Mouse (Mus musculus) kidney, embryonic 14.5 days (tissue): ENCODE measurements around the gene Wnt6. TPM values are rescaled to one million over a fixed set of nuclear protein-coding genes. Genes with fewer than 3 reads are reported as not detected.
"Not testable (repeated sequence)": the region's sequence is repeated elsewhere in the genome, so short reads cannot be mapped to it uniquely, and the experiment has no call there.

Source experiments
- ATAC-seq: fragments of 200-750 bp; cut with Nextera tagmentation; 2 replicates; pipeline ENCODE4 v1.8.0; 2017; ENCODE audit warnings: moderate number of reproducible peaks, mild to moderate bottlenecking, moderate TSS enrichment, moderate library complexity; ENCODE audit not compliant: low FRiP score, low TSS enrichment
- H3K27ac ChIP-seq: fragments of 300-500 bp; sonication (generic); 2 replicates; pipeline ENCODE4 v1.5.1; 2014; ENCODE audit warnings: low read depth, mild to moderate bottlenecking, low read length, moderate library complexity, mixed read lengths
- H3K27me3 ChIP-seq: fragments of 300-500 bp; sonication (generic); 2 replicates; pipeline ENCODE4 v1.6.1; 2014; ENCODE audit warnings: mild to moderate bottlenecking, low read length; ENCODE audit not compliant: control insufficient read depth, insufficient read depth
- H3K36me3 ChIP-seq: fragments of 300-500 bp; sonication (generic); 2 replicates; pipeline ENCODE4 v1.6.1; 2014; ENCODE audit warnings: low read length, mixed read lengths; ENCODE audit not compliant: control insufficient read depth, insufficient read depth
- H3K4me1 ChIP-seq: fragments of 300-500 bp; sonication (generic); 2 replicates; pipeline ENCODE4 v1.6.1; 2014; ENCODE audit warnings: low read length, mixed read lengths; ENCODE audit not compliant: control insufficient read depth, insufficient read depth
- H3K4me2 ChIP-seq: fragments of 300-500 bp; sonication (generic); replicated peaks from 2 replicates; pipeline ENCODE4 v1.6.1; 2014; ENCODE audit warnings: low read depth, mild to moderate bottlenecking, low read length
- H3K4me3 ChIP-seq: fragments of 300-500 bp; sonication (generic); 2 replicates; pipeline ENCODE4 v1.5.1; 2014; ENCODE audit warnings: mild to moderate bottlenecking, low read length
- H3K9ac ChIP-seq: fragments of 300-500 bp; sonication (generic); 2 replicates; pipeline ENCODE4 v1.6.1; 2014; ENCODE audit warnings: low read depth, mild to moderate bottlenecking, low read length, moderate library complexity
- H3K9me3 ChIP-seq: fragments of 300-500 bp; sonication (generic); 2 replicates; pipeline ENCODE4 v1.6.1; 2016; ENCODE audit warnings: low read length; ENCODE audit not compliant: control insufficient read depth
- WGBS: fragments of 180-500 bp; shearing (Covaris S2); extraction: QIAGEN DNeasy Blood & Tissue Kit; methylation state at CpG from one replicate; pipeline ENCODE4 v1.1.7; 2014; 5-methylcytosine and 5-hydroxymethylcytosine counted together
- polyA plus RNA-seq: library from polyadenylated mRNA; unstranded; fragments of >200 nt; fragmentation: Nextera tagmentation; extraction: Ambion mirVana; gene quantifications from 2 replicates; pipeline ENCODE4 v1.2.1, GENCODE M21; 2014

Gene Wnt6
- polyA plus RNA-seq, 1 experiment from 2014 or later, result 3.4 TPM

DNA sequence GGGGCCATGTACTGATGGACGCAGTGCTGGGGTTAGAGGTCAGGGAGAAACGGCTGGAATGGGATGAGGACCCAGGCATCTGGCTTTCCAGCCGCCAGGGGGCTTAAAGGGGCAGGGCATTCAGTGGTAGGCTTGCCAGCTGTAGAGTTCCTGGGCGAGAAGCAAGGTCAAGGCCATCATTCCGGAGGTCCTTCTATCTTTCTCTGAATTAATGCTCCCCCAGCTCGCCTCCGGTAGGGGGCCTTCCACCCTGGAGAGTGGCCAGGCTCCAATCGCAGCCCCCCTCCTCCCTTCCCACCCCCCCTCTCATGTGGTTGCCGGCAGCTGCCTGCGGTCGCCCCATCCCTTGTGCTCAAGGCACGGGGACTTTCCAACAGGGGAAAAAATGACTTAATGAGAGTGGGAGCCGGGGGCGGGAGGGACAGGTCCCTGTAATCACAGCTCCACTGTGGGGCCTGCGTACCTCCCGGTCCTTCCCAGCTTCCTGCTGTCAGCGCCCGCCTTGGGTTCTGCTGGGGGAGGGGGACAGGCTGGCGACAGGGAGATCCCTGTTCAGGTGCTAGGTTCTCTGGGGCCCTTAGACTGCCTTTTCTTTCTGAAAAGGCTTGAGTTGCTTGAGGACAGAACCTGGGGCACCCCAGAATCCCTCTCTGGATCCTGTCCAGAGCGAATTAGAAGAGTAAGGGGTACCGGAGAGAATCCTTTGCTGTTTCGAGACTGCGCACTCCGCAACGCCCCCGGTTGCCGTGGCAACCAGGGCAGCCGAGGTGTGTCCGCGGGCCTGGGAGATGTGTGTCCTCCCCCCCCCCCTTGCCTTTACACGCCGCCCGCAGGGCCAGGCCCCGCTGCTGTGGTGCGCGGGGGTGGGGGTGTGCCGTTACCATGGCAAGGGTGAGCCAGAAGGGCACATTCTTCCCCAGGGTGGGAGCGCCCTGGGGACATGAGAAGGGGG, 34.9 kb downstream of the Wnt6 start:
- Histone ChIP-seq H3K9me3 (no peaks in the 10 kb centered on the region), H3K4me2 (peak overlapping the region; percentile 27), H3K4me1 (peaks cover 23% of the 10 kb centered on the region), H3K4me3 (peak overlapping the region; percentile 25), H3K36me3 (no peaks in the 10 kb centered on the region), H3K9ac (peak overlapping the region; percentile 38; the same call in 1 of the 2 replicates), H3K27ac (no peak overlapping the region), H3K27me3 (peaks cover 73% of the 10 kb centered on the region)
- WGBS, result 1% methylated on average over 37 of the region's 38 CpGs
- ATAC-seq, result peak; percentile 8; the same call in 1 of the 2 replicates

DNA sequence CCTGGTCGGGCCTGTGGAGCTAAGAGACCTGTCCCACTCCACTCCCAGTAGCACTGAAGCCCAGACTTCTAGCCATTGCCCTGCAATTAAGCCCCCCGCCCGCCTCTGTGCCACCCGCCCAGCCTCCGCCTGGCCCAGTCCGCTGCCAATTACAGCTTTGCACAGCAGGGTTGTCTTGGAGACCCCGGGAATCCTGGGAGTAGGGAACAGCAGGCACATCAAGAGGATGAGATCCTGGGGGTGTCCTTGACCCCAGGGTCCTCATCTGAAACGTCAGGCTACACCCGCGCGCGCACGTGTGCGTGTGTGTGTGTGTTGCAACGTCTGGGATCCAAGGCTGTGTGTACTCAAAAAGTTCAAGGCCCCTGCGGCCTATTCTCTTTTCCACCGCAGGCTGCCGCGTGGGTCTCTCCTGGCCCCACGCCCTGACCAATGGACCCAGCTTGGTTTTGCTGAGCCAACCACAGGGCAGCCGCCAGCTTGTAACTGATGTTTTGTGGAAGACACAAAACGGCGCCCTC, 35.9 kb downstream of the Wnt6 start:
- no peaks in the 10 kb centered on the region for H3K36me3 ChIP-seq
- H3K9me3 ChIP-seq, result no peaks in the 10 kb centered on the region
- H3K4me1 ChIP-seq, result peaks cover 23% of the 10 kb centered on the region
- 5% methylated on average over 22 of the region's 23 CpGs for WGBS
- H3K4me2 ChIP-seq, result peak overlapping the region; percentile 27
- H3K27ac ChIP-seq, result no peak overlapping the region
- 0 out of 2 replicates have a peak, but pooled peaks have one; percentile 7 for ATAC-seq
- no peak overlapping the region; the same call in 1 of the 2 replicates for H3K9ac ChIP-seq
- peaks cover 67% of the 10 kb centered on the region for H3K27me3 ChIP-seq
- peak overlapping the region; percentile 25 for H3K4me3 ChIP-seq

DNA sequence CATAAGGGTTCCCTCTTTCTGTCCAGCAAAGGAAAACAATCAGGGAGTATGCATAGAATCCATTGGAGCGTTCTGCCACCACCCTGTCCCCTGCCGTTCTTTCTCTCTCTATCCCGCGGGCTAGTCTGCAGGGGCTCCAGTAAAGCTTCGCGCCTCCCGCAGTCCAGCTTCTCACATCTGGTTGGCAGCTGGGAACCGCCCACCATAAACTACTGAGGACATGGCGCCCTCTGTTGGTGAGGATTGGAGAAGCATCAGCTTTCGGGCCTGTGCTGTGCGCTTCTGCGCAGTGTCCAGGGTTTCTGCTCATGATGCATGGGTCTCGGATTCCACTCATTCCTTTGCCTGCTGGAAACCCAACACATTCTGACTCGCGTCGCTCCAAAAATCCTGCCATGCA, 36.4 kb downstream of the Wnt6 start:
- no peak overlapping the region for H3K27ac ChIP-seq
- H3K9me3 ChIP-seq, result no peaks in the 10 kb centered on the region
- H3K4me2 ChIP-seq, result peak overlapping the region; percentile 37
- ATAC-seq, result peak; percentile 85
- peaks cover 62% of the 10 kb centered on the region for H3K27me3 ChIP-seq
- no peak overlapping the region for H3K9ac ChIP-seq
- peaks cover 19% of the 10 kb centered on the region for H3K4me1 ChIP-seq
- H3K4me3 ChIP-seq, result peak overlapping the region; percentile 11
- WGBS, result under 1% methylated on average over 16 of the region's 16 CpGs
- H3K36me3 ChIP-seq, result no peaks in the 10 kb centered on the region

DNA sequence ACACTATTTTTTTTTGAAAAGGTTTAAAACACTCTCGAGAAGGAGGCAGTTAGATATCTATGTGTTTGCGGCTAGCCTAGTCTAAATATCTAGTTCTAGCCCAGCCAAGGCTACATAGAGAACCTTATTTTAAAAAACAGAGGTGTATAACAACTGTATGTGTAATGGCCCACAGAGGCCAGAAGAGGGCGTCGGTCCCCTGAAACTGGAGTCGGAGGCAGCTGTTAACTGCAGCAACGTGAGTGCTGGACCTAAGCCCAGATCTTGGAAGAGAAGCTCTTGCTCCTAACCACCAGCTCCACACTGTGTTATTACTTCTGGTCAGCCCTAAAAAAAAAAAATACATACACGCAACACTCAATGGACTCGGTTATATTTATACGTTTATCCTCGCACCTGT, 37.3 kb downstream of the Wnt6 start:
- ATAC-seq, result no peak
- no peak overlapping the region for H3K4me3 ChIP-seq
- H3K9me3 ChIP-seq, result no peaks in the 10 kb centered on the region
- H3K27ac ChIP-seq, result no peak overlapping the region
- H3K36me3 ChIP-seq, result no peaks in the 10 kb centered on the region
- peaks cover 17% of the 10 kb centered on the region for H3K4me1 ChIP-seq
- H3K9ac ChIP-seq, result no peak overlapping the region
- H3K4me2 ChIP-seq, result no peak overlapping the region
- 59% methylated on average over 10 of the region's 10 CpGs for WGBS
- H3K27me3 ChIP-seq, result peaks cover 53% of the 10 kb centered on the region

DNA sequence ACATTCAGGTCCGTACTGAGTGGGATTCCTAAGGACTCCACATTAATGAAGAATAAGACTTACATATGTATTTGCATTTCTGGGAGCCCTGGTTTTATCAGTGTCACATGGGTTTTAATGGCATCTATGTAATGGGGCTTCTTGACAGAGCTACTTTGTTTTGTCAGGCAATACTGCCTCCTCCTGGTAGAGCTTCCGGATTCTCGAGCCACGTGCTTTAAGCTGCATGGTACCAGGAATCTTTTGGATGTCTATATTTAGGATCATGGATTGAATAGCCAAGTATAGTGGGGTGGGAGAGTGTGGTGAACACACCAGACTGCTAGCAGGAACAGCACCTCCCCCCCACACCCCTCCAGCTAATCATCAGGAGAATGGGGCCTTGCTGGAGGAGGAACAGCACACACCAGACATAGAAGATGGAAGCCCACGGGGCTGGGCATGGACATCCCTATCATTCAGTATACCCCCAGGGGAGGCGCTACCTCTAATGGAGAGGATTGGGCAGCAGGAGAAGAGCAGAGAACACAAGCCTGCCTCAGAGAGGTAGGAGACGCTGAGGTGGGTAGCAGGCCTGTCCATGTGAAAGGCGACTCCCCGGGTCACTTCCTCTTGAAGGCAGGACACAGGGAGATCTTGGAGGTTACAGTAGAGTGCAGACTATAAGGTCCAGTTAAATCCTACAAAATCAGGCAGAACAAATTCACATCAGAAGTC, 43.4 kb downstream of the Wnt6 start:
- H3K4me2 ChIP-seq, result no peak overlapping the region
- 0 out of 2 replicates have a peak, but pooled peaks cover 4% of the 10 kb centered on the region for H3K4me1 ChIP-seq
- H3K4me3 ChIP-seq, result no peak overlapping the region
- H3K9me3 ChIP-seq, result no peaks in the 10 kb centered on the region
- no peak overlapping the region for H3K27ac ChIP-seq
- no peak for ATAC-seq
- no peak overlapping the region for H3K9ac ChIP-seq
- H3K36me3 ChIP-seq, result no peaks in the 10 kb centered on the region
- H3K27me3 ChIP-seq, result peaks cover 4% of the 10 kb centered on the region
- 71% methylated on average over 9 of the region's 9 CpGs for WGBS

DNA sequence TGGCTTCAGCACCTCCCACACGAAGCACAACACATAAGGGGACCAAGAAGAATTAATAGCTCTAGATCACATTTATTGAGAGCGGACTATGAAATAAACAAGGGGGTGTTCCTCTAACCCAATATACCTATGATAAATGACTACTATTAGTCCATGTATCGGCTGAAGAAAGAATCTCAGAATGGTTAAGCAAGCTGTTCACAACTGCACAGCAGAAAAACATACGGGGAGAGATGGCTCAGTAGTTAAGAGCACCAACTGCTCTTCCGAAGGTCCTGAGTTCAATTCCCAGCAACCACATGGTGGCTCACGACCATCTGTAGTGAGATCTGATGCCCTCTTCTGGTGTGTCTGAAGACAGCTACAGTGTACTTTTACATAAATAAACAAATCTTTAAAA, 44.3 kb downstream of the Wnt6 start:
- 77% methylated on average over 6 of the region's 6 CpGs for WGBS
- H3K4me1 ChIP-seq, H3K9ac ChIP-seq, H3K9me3 ChIP-seq, H3K36me3 ChIP-seq, H3K4me3 ChIP-seq, H3K4me2 ChIP-seq, H3K27me3 ChIP-seq, ATAC-seq, H3K27ac ChIP-seq: not testable (repeated sequence)

DNA sequence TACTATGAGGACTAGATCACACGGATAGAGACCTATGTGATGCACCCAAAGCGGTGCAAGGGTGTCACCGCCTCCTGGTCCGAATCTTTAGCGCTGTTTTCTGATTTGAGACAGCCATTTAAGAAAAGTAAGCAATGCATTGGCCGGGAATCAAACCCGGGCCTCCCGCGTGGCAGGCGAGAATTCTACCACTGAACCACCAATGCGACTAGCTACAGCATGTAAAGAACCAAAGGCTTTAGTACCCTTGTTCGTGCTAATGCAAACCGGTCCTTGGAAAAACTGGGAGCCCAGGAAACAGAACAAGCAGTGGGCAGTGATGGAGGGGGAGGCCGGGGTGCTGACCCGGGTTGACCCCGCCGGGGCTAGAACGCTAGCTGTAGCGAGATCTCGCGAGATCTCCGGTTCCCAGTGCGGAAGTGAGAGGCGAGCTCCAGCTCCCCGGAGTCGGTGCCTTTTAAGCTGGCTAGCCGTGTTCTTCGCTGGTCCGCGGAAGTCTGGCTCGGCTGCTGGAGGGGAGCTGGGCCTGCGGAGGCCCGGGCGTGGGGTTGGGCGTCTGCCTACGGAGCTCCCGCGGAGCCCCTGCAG, 45.0 kb downstream of the Wnt6 start:
- peak overlapping the region; percentile 70 for H3K4me3 ChIP-seq
- ATAC-seq, result peak; percentile 88
- WGBS, result 6% methylated on average over 38 of the region's 38 CpGs

DNA sequence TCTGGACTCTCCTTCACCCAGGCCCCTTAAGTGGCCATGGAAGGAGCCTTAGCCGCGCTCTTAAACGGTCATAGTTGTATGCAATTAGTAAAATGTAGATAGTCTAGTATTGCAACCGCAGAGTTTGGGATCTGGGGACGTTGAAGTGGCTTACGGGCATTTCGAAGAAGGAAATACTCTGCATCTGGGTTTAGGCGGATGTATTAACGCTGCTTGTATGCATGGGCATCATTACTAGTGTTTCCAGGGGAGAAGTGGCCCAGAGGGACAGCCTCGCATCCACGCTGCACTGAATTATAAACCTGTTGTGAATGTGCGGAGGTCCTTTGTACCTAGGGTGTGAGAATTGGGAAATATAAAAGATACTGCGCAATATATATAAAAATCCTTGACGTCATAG, 45.5 kb downstream of the Wnt6 start:
- 0 out of 2 replicates have a peak, but pooled peaks have one; percentile 44 for ATAC-seq
- Histone ChIP-seq H3K9ac (peak overlapping the region; percentile 82), H3K4me3 (peak overlapping the region; percentile 70), H3K36me3 (no peaks in the 10 kb centered on the region), H3K27me3 (peaks cover under 1% of the 10 kb centered on the region; the same call in 1 of the 2 replicates), H3K9me3 (no peaks in the 10 kb centered on the region), H3K4me2 (peak overlapping the region; percentile 70), H3K27ac (peak overlapping the region; percentile 86), H3K4me1 (0 out of 2 replicates have a peak, but pooled peaks cover 4% of the 10 kb centered on the region)
- WGBS, result 11% methylated on average over 14 of the region's 14 CpGs

More for the DNA sequence above, 45.0 kb downstream of the Wnt6 start:
- peak overlapping the region; percentile 70 for H3K4me2 ChIP-seq
- peak overlapping the region; percentile 82 for H3K9ac ChIP-seq
- H3K27ac ChIP-seq, result peak overlapping the region; percentile 86
- H3K4me1 ChIP-seq, result 0 out of 2 replicates have a peak, but pooled peaks cover 4% of the 10 kb centered on the region
- H3K27me3 ChIP-seq, result peaks cover 4% of the 10 kb centered on the region; the same call in 1 of the 2 replicates
- H3K36me3 ChIP-seq, result no peaks in the 10 kb centered on the region
- H3K9me3 ChIP-seq, result no peaks in the 10 kb centered on the region
